Mouse (Mus musculus) midbrain, embryonic 16.5 days (tissue): ENCODE measurements at regions not wholly inside any gene's neighbourhood (a gene's known extent, or its start where the extent isn't known, plus 50 kb on each side); places are given as distances from the start of the nearest gene placed in this dataset.

Source experiments
- ATAC-seq: fragments of 200-750 bp; cut with Nextera tagmentation; 2 replicates; pipeline ENCODE4 v1.8.0; 2017; ENCODE audit warnings: moderate TSS enrichment
- H3K27ac ChIP-seq: fragments of 300-500 bp; sonication (generic); 2 replicates; pipeline ENCODE4 v1.5.1; 2014; ENCODE audit warnings: mild to moderate bottlenecking, low read length, mixed read lengths
- H3K27me3 ChIP-seq: fragments of 300-500 bp; sonication (generic); 2 replicates; pipeline ENCODE4 v1.6.1; 2014; ENCODE audit warnings: low read depth, low read length, mixed read lengths; ENCODE audit not compliant: control insufficient read depth, insufficient read depth
- H3K36me3 ChIP-seq: fragments of 300-500 bp; sonication (generic); 2 replicates; pipeline ENCODE4 v1.6.1; 2014; ENCODE audit warnings: mild to moderate bottlenecking, low read length, moderate library complexity, mixed read lengths; ENCODE audit not compliant: control insufficient read depth, insufficient read depth
- H3K4me1 ChIP-seq: fragments of 300-500 bp; sonication (generic); 2 replicates; pipeline ENCODE4 v1.6.1; 2014; ENCODE audit warnings: mild to moderate bottlenecking, low read length, mixed read lengths; ENCODE audit not compliant: control insufficient read depth, insufficient read depth
- H3K4me2 ChIP-seq: fragments of 300-500 bp; sonication (generic); 2 replicates; pipeline ENCODE4 v1.6.1; 2014; ENCODE audit warnings: mild to moderate bottlenecking, low read length, mixed read lengths
- H3K4me3 ChIP-seq: fragments of 300-500 bp; sonication (generic); 2 replicates; pipeline ENCODE4 v1.5.1; 2014; ENCODE audit warnings: low read depth, mild to moderate bottlenecking, low read length, moderate library complexity, mixed read lengths
- H3K9ac ChIP-seq: fragments of 300-500 bp; sonication (generic); 2 replicates; pipeline ENCODE4 v1.6.1; 2014; ENCODE audit warnings: low read depth, low read length, mixed read lengths
- H3K9me3 ChIP-seq: fragments of 300-500 bp; sonication (generic); replicated peaks from 2 replicates; pipeline ENCODE4 v1.6.1; 2014; ENCODE audit warnings: mild to moderate bottlenecking, low read length, mixed read lengths; ENCODE audit not compliant: control insufficient read depth, poor library complexity, severe bottlenecking
- WGBS: fragments of 180-500 bp; shearing (Covaris S2); extraction: QIAGEN DNeasy Blood & Tissue Kit; methylation state at CpG from one replicate; pipeline ENCODE4 v1.1.7; 2014; 5-methylcytosine and 5-hydroxymethylcytosine counted together

GRCm38 (mm10) chr10:45890088-45890626, 312.5 kb downstream of the Hace1 start:
- no peaks in the 10 kb centered on the region for H3K4me1 ChIP-seq
- H3K9ac ChIP-seq = no peak overlapping the region
- no peaks in the 10 kb centered on the region for H3K9me3 ChIP-seq
- H3K4me2 ChIP-seq = no peak overlapping the region
- 0 out of 2 replicates have a peak overlapping the region, but pooled peaks have one; percentile 43 for H3K27ac ChIP-seq
- no peak overlapping the region for H3K4me3 ChIP-seq
- H3K27me3 ChIP-seq = no peaks in the 10 kb centered on the region
- H3K36me3 ChIP-seq = no peaks in the 10 kb centered on the region
- peak; percentile 32; the same call in 1 of the 2 replicates for ATAC-seq
- 82% methylated on average over 9 of the region's 9 CpGs for WGBS

GRCm38 (mm10) chr10:45892464-45892863, 314.8 kb downstream of the Hace1 start:
- Histone ChIP-seq H3K4me1 (no peaks in the 10 kb centered on the region), H3K9me3 (no peaks in the 10 kb centered on the region), H3K4me3 (no peak overlapping the region), H3K36me3 (no peaks in the 10 kb centered on the region), H3K27ac (no peak overlapping the region), H3K9ac (no peak overlapping the region), H3K27me3 (no peaks in the 10 kb centered on the region), H3K4me2 (no peak overlapping the region)
- WGBS = 61% methylated on average over 2 of the region's 2 CpGs
- ATAC-seq = no peak

GRCm38 (mm10) chr10:45893894-45894831, 316.5 kb downstream of the Hace1 start:
- H3K4me3 ChIP-seq = no peak overlapping the region
- H3K4me2 ChIP-seq = no peak overlapping the region
- no peak for ATAC-seq
- no peaks in the 10 kb centered on the region for H3K4me1 ChIP-seq
- WGBS = 64% methylated on average over 2 of the region's 2 CpGs
- no peaks in the 10 kb centered on the region for H3K9me3 ChIP-seq
- no peak overlapping the region for H3K9ac ChIP-seq
- no peak overlapping the region for H3K27ac ChIP-seq
- H3K36me3 ChIP-seq = no peaks in the 10 kb centered on the region
- no peaks in the 10 kb centered on the region for H3K27me3 ChIP-seq

DNA sequence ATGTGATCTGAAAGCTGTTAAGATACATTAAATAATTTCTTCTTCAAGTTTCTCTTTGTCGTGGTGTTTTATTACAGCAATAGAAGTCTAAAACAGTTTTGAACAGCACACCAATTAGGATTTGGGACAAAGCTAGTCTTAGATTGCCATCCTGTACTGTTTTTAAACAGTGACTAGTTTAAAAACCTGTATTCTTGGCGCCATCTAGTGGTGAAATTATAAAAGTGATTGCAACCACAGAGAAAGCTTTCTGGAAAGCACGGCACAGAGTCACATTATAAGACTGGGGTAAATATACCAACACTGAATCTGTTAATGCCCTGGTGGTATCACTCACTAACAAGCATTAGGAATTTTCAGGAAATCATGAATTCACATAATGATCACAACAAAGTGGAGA, 339.3 kb downstream of the Hace1 start:
- Histone ChIP-seq H3K4me2 (no peak overlapping the region), H3K4me1 (no peaks in the 10 kb centered on the region), H3K27ac (no peak overlapping the region), H3K9ac (no peak overlapping the region), H3K27me3 (no peaks in the 10 kb centered on the region), H3K36me3 (no peaks in the 10 kb centered on the region), H3K4me3 (no peak overlapping the region), H3K9me3 (peaks cover 7% of the 10 kb centered on the region; the same call in 1 of the 2 replicates)
- WGBS = 28% methylated on average over 3 of the region's 3 CpGs
- no peak for ATAC-seq

- H3K4me2 ChIP-seq = no peak overlapping the region
- H3K27ac ChIP-seq = no peak overlapping the region
- ATAC-seq = no peak
- H3K9me3 ChIP-seq = no peaks in the 10 kb centered on the region
- H3K9ac ChIP-seq = no peak overlapping the region
- H3K4me1 ChIP-seq = no peaks in the 10 kb centered on the region
- WGBS = 42% methylated on average over 1 of the region's 1 CpGs
- H3K36me3 ChIP-seq = no peaks in the 10 kb centered on the region
- H3K27me3 ChIP-seq = no peaks in the 10 kb centered on the region
- H3K4me3 ChIP-seq = no peak overlapping the region
Observed at GRCm38 (mm10) chr10:45925746-45926145, 348.1 kb downstream of the Hace1 start.

DNA sequence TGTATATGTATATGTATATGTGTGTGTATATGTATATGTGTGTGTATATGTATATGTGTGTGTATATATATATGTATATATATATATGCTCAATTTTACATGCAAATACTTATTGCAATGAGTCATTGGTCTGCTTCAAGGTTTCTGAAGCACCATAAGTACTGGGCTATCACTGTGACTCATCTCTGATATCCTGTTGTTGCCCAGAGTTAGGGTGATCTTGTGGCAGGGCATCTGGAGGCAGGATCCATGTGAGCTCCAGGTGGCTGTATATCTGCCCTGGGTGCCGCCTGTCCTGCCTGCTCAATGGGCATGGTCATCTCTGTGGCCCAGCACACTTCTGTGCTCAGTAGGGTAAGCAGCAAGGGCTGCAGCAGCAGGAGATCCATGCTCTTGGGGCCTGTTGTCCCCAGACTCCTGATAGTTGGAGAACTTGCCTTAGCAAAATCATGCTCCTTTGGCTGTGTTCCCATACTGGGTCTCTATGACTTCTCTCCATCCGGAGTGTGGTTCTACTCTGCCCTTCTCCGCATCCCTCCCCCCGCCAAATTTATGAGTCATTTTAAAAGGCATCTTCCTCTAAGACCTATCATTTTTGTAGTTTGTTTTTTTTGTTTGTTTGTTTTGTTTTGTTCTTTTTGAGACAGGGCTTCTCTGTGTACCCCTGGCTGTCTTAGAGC, 356.1 kb downstream of the Hace1 start:
- Histone ChIP-seq H3K27me3 (no peaks in the 10 kb centered on the region), H3K4me3 (no peak overlapping the region), H3K4me2 (no peak overlapping the region), H3K36me3 (no peaks in the 10 kb centered on the region), H3K9me3 (no peaks in the 10 kb centered on the region), H3K4me1 (no peaks in the 10 kb centered on the region), H3K27ac (no peak overlapping the region), H3K9ac (no peak overlapping the region)
- no peak for ATAC-seq
- WGBS = 96% methylated on average over 4 of the region's 4 CpGs

DNA sequence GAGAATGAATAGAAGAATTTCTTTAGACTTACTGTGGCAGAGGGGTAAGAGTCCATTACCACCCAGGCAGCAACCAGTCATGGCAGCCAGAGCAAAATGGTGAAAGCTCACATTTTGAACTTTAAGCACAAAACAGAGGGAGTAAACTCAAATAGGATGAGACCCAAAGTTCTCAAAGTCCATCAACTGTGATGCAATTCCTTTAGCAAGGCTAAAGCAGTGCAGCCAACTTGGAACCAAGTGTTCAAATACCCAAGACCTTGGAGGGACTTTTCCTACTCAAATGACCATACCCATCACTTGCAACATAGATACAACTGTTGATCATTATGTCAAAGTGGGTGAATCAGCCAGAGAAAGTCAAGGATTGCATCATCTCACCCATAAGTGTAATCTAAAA, 380.1 kb downstream of the Hace1 start:
- no peaks in the 10 kb centered on the region for H3K36me3 ChIP-seq
- H3K9ac ChIP-seq = no peak overlapping the region
- no peak overlapping the region for H3K4me2 ChIP-seq
- no peak for ATAC-seq
- no peaks in the 10 kb centered on the region for H3K27me3 ChIP-seq
- H3K27ac ChIP-seq = no peak overlapping the region
- H3K9me3 ChIP-seq = no peaks in the 10 kb centered on the region
- H3K4me1 ChIP-seq = no peaks in the 10 kb centered on the region
- H3K4me3 ChIP-seq = no peak overlapping the region

- H3K9ac ChIP-seq = no peak overlapping the region
- no peak for ATAC-seq
- H3K4me1 ChIP-seq = no peaks in the 10 kb centered on the region
- 76% methylated on average over 1 of the region's 1 CpGs for WGBS
- no peak overlapping the region for H3K4me2 ChIP-seq
- no peaks in the 10 kb centered on the region for H3K36me3 ChIP-seq
- H3K27me3 ChIP-seq = no peaks in the 10 kb centered on the region
- H3K4me3 ChIP-seq = no peak overlapping the region
- H3K27ac ChIP-seq = no peak overlapping the region
- no peaks in the 10 kb centered on the region for H3K9me3 ChIP-seq
Observed at GRCm38 (mm10) chr10:45972240-45972639, 394.6 kb downstream of the Hace1 start.
